Mouse (Mus musculus) adrenal gland, postnatal 4 days (tissue): ENCODE data around the gene Rad51b. TPM values are rescaled to one million over a fixed set of nuclear protein-coding genes. Genes with fewer than 3 reads are reported as not detected.

Experiments used
- DNase-seq, 2 experiments: peaks; one replicate each; pipeline ENCODE4 v3.0.0; 2021 to 2022; ENCODE audit warnings: low spot score in 2 of 2, mixed read lengths in 2 of 2
- total RNA-seq, 2 experiments: library from RNA; stranded (reverse); gene quantifications; 2 replicates each; pipeline ENCODE4 v1.2.3; 2021

The Rad51b gene
- total RNA-seq, 2 experiments from 2014 or later: 3.1 TPM

GRCm38 (mm10) chr12:79433724-79434442 lies 136.8 kb downstream of the Rad51b start:
- DNase-seq: no peak

DNA sequence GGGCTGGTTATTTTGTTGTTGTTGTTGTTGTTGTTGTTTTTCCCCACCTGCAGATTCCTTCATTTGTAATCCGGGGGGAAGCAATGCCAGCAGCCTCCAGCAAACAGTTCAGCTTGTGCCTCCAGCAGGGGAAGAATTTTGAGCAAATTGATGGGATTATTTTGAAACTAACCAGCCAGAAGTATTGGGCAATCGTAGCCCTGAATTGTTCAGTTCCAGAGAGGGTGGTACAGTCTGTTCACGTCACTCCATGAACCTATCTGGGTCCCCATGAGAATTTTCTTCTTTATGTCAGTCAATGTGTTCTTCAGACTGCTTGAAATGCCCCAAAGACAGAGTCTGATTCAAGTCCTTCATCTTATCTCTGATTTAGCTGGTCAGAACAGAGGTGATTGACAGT lies 138.4 kb downstream of the Rad51b start:
- no peak for DNase-seq

- no peak for DNase-seq
Observed at GRCm38 (mm10) chr12:79436035-79436434, 139.0 kb downstream of the Rad51b start.

DNA sequence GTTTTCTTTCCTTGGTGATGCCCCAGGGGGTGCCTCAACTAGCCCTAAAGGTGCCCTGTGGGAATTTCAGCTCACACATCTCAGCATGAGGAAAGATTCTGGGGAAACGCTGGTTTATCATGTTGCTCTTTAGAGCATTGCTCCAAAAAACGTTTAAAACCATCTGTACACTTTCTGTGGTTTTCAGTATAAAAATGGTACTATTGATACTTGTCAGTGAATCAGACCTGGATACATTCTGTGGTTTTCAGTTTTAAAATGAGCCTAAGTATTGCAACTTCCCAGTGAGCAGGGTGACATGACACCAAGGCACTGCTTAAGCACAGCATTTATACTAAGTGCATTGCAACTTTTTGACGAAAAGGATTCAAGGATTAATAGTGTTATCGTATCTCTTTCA lies 139.8 kb downstream of the Rad51b start:
- DNase-seq: no peak

DNA sequence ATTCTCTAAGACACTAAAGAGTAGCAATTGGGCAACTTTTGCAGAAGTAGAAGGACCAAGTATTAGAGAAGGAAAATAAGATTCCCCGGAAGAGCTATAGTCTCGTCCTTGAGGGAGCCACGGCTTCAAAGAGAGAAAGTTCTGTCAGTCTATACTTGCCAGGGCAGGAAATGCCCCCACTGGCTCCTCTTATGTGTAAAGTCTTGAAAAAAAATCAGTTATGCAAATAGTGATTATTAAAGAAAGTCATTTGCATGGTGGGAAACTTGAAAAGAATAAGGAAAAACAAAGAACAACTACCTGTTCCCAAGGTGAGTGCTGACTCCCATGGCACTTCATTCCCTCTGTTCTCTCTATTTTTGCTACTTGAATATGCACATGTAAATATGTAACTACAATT lies 140.5 kb downstream of the Rad51b start:
- no peak for DNase-seq

DNA sequence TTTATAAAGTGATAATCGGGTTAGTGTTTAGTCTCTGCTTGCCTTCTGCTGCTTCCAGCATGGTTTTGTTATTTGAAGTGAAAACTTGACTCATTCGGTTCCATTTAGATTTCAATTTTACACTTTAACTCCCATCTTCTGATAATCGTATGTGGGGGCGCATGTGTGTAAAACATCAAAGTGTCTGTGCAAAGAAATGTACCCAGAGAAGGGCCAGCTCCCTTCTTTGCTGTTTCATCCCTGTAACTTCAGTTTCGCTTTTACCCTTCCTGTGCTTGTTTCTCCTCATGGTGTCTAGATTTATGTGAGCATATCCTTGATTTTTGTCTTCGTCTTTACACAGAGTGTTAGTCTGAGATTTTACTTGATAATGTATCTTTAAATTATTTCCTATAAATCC lies 142.9 kb downstream of the Rad51b start:
- no peak for DNase-seq

DNA sequence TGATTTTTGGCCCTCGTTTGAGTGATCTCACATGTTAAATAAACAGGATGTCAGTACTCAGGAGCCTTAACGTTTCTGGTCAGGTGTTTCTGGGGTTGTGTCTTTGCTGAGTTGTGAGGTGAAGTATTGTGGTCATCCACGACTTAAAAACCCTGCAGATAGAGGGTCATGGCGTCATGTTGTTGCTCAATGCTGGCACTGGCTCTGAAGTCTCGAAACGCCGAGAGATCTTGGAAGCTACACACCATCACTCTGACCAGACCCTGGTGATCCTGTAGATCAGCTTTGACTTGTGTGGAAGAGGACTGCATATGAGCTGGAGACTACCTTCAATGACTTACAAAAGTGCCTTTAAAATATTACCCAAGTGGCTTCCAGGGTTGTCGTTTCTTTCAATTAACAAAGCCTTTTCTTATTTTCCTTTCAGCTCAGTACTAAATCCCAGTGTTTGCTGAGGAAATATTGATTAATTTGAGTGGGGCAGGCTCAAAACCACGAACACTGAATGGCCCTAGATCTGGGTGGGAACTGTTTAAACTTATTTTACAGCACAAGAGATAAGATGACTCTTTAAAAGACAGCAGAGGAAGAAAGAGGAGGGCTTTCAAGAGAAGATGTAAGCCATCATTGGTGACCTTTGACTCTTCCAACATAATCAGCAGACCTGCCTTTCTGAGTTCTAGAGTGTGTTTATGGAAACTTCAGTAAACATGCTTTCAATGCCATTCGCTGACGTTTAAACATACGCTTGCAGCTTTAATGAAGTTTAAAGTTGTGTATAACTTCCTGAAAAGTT lies 144.3 kb downstream of the Rad51b start:
- DNase-seq: no peak

DNA sequence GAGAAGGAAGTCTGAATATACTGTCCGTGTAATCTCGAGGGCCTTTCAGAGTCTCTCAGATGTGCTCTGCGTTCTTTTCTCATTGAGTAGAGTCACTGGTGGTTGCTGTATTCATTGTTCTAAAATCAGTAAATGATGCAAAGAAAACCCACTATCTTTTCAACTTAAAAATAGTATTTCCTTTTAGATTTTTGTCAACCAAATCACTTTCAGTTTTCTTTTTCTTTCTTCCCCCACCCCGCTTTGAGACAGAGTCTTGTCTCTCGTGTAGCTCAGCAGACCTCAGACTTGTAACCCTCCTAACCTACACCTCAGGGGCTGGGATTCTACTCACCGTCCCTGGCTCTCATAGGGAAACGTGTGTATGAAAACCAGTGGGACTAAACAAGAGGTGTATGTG lies 145.0 kb downstream of the Rad51b start:
- no peak for DNase-seq

DNA sequence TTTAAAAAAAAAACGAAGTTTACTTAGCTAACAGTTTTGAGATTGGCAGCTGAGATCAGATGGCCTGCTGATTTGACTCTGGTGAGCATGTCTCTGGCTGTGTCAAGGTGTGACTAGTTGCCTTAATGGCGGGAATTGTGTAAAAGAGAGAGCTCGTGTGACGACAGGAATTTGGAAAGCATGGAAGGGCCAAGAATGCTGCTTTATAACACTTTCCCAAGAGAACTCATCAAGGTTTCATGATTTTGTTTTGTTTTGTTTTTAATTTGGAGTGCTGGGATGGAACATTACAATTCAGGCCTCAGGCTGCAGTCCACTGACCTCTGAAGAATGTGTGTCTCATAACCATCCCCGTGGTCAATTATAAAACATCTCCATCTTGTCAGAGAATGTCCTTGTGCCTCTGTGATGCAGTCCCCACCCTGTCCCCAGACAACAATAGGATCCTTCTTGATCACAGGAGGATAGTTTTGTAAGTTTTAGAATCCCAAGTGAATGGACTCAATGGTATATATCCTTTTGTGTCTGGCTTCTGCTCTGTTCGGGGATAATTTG lies 145.8 kb downstream of the Rad51b start:
- DNase-seq: no peak

DNA sequence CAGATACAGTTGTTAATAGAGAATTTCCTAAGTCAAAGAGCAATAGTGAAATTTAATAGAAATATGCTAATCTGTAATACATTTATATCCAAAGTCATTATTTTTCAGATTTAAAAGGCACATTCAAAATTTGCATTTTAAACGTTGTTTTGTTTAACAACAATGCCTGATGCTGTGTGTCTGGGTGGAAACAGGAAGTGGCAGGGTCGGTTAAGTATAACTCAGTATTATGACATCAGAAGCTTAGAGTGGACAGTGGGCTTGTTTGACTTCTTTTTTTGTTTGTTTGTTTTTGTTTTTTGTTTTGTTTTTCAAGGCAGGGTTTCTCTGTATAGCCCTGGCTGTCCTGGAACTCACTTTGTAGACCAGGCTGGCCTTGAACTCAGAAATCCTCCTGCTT lies 147.6 kb downstream of the Rad51b start:
- DNase-seq: no peak

- no peak for DNase-seq
Observed at GRCm38 (mm10) chr12:79447039-79447438, 150.0 kb downstream of the Rad51b start.

- no peak for DNase-seq
Observed at GRCm38 (mm10) chr12:79449817-79450411, 152.8 kb downstream of the Rad51b start.

- DNase-seq: no peak
Observed at GRCm38 (mm10) chr12:79452882-79453281, 155.8 kb downstream of the Rad51b start.

- no peak for DNase-seq
Observed at GRCm38 (mm10) chr12:79454017-79454416, 156.9 kb downstream of the Rad51b start.

GRCm38 (mm10) chr12:79455061-79455847 lies 158.2 kb downstream of the Rad51b start:
- DNase-seq: no peak

- DNase-seq: no peak
Observed at GRCm38 (mm10) chr12:79455848-79456164, 158.7 kb downstream of the Rad51b start.

GRCm38 (mm10) chr12:79456251-79456650 lies 159.2 kb downstream of the Rad51b start:
- DNase-seq: no peak

DNA sequence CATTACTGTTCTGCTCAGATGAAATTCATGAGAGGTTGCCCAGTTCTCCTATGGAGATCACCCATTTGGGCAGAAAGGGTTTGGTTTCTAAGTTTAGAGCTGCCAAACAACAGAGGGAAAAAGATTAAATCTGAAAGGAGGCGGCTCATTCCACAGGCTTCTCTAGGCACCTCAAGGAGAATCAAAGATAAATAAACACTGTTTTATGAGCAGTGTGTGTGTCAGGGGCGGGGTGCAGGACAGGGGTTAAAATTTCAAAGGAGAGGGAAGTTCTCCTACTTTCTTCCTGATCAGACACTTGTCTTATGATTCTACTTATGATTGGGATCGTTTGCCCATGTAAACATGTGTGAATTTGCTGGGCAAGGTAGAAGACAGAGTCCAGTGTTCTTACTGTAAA lies 166.3 kb downstream of the Rad51b start:
- DNase-seq: no peak

- no peak for DNase-seq
Observed at GRCm38 (mm10) chr12:79470113-79470512, 173.0 kb downstream of the Rad51b start.

DNA sequence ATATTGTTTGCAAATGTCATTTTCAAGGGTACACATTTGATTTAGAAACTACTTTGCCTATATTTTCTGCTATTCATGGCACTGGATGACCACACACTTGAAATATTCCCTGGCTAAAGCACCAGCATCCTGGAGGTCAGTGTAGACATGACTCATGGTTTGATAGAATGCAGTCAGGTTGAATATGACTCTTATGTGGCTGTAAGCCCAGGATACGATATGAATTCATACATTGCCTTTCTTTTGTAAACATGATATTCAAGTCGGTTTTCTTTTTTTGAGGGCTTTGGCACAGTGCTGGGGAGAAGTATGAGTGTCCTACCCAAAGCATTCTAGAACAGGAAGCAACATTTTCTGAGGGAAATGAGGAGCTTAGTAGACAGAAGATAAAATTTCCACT lies 174.8 kb downstream of the Rad51b start:
- no peak for DNase-seq

- DNase-seq: no peak
Observed at GRCm38 (mm10) chr12:79476413-79477046, 179.4 kb downstream of the Rad51b start.
